In the genomic region with DNA sequence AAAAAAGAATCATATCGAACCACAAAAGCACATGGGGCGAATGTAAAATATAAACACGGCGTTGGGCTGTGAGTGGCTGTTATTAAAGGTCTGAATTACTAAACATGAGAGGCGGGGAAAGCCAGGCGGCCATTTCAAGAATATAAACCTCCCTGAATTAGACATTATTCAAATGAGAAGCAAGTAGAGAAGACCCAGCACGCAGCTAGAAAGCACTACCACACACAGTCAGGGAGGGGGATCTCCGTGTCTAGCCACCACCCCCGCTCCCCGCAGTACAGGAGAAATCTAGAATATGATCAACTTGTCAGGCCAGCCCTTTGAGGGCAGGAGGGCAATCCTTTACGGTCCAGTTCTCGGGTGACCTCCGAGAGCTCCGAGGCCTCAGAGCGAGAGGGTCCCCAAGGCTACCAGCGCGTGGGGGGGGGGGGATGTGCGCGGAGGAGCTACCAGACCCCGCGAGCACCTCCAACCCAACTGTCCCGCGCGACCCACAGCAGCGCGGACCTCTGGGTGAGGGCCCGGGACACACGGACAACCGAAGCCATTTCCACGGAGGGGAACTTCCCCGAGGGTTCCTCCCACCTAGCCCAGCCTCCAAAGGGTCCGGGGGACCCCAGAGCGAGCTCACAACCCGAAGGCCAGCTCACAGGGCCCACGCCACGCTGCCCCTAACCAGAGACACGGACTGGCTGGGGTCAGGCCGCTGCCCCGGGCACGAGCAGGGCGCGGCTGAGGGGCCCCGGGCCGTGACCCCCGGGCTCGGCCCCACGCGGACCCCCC, we compare ENCODE assay signal across 8 mouse cellular contexts. TPM values are rescaled to one million over a fixed set of nuclear protein-coding genes. Genes with fewer than 3 reads are reported as not detected.
A peak's percentile ranks its signal among the peaks of the same experiment; 100 is the strongest.
DNase-seq lines count a peak whose midpoint lies in the region; ATAC-seq and TF ChIP-seq lines count a peak whose summit lies in the region.

No protein-coding gene starts in this region.

- peak; percentile 28 for DNase-seq in ZHBTc4 (ENCODE audit: low read depth, low spot score)
- peak; percentile 31 to 42 for DNase-seq in cerebellum, postnatal 36 days
- peak; percentile 54 for DNase-seq in gastrocnemius, adult 2 months
- DNase-seq in hindbrain, postnatal 0 days (ENCODE audit: low spot score): peak; percentile 60
- DNase-seq in left cerebral cortex, postnatal 25 days (ENCODE audit: low spot score in 2 of 2): peak; percentile 33 to 67
- DNase-seq in right cerebral cortex, postnatal 25 days: peak; percentile 44

- 0 out of 2 replicates have a peak, but pooled peaks cover 10% of the 10 kb centered on the region for H3K4me1 ChIP-seq in hindbrain, postnatal 0 days (ENCODE audit: insufficient read depth, low read length)

- H3K27ac ChIP-seq in gastrocnemius, adult 2 months: peak overlapping the region; percentile 97
- peak overlapping the region; percentile 91 for H3K27ac ChIP-seq in hindbrain, postnatal 0 days

- peak; percentile 13; the same call in 1 of the 2 replicates for ATAC-seq in hindbrain, postnatal 0 days
- ATAC-seq in megakaryocyte-erythroid progenitor cell, adult 5-6 weeks (replicated peaks; ENCODE audit: low FRiP score, low TSS enrichment, poor library complexity, severe bottlenecking): peak; percentile 22
- ATAC-seq in erythroid progenitor cell, adult 5-6 weeks (replicated peaks; ENCODE audit: low FRiP score, poor library complexity, severe bottlenecking): no peak

- no peaks in the 10 kb centered on the region for H3K9me3 ChIP-seq in hindbrain, postnatal 0 days (ENCODE audit: low read length)

- TF ChIP-seq CTCF in gastrocnemius, adult 2 months (IDR thresholded peaks at IDR 0.05): no peak
- TF ChIP-seq CTCF in hindbrain, postnatal 0 days (IDR thresholded peaks at IDR 0.05; ENCODE audit: low read depth): no peak

- H3K36me3 ChIP-seq in hindbrain, postnatal 0 days (ENCODE audit: insufficient read depth, low read length): no peaks in the 10 kb centered on the region

- H3K9ac ChIP-seq in hindbrain, postnatal 0 days (replicated peaks; ENCODE audit: low read length): peak overlapping the region; percentile 99

- WGBS in hindbrain, postnatal 0 days: under 1% methylated on average over 46 of the region's 48 CpGs

- H3K4me3 ChIP-seq in gastrocnemius, adult 2 months: peak overlapping the region; percentile 80
- peak overlapping the region; percentile 64 for H3K4me3 ChIP-seq in hindbrain, postnatal 0 days (ENCODE audit: low read length)

- peak overlapping the region; percentile 89 for H3K4me2 ChIP-seq in hindbrain, postnatal 0 days (ENCODE audit: low read depth, low read length)

- H3K27me3 ChIP-seq in hindbrain, postnatal 0 days (ENCODE audit: insufficient read depth, low read length): no peaks in the 10 kb centered on the region

- intact Hi-C loops in gastrocnemius, adult 2 months (cut with DNase I): loop anchor here (5.0 to 10.0 kb wide), 3 partner anchors 126 to 373 kb away; a partner anchor contains a TSS
- intact Hi-C loops in left cerebral cortex, postnatal 25 days (cut with DNase I): loop anchor here (5.0 kb wide), 2 partner anchors 359 to 376 kb away; a partner anchor contains a TSS

RNA-seq across cellular contexts. Expression of a gene that starts 1.2 kb away (rescaled TPM):
- 1 to 10 TPM; 6.6 to 8.6 TPM for total RNA-seq in gastrocnemius, adult 2 months (2021)
- total RNA-seq in hindbrain, postnatal 0 days (2014; rRNA removed): 26.7 and 29.6 TPM in 2 replicates
- 12.5 and 13.9 TPM in 2 replicates for polyA plus RNA-seq in hindbrain, postnatal 0 days (2015; fragmentation: Nextera tagmentation; extraction: Ambion mirVana)
- 10 to 100 TPM; 14.3 to 21.5 TPM for total RNA-seq in left cerebral cortex, postnatal 25 days (2021)
- total RNA-seq in megakaryocyte-erythroid progenitor cell, adult 5-6 weeks (2014; fragmentation: Nextera tagmentation): 28.8 and 37.0 TPM in 2 replicates
- total RNA-seq in megakaryocyte-erythroid progenitor cell, adult 5-6 weeks (2017): 13.0 and 34.7 TPM in 2 replicates
- 40.4 and 54.1 TPM in 2 replicates for total RNA-seq in erythroid progenitor cell, adult 5-6 weeks (2015; ENCODE audit: low replicate concordance)
- total RNA-seq in erythroid progenitor cell, adult 5-6 weeks (2017; ENCODE audit: low replicate concordance): 26.4 and 28.9 TPM in 2 replicates
